Mouse (Mus musculus) c-Kit-positive CD71-negative TER-119-negative erythroid progenitor cells, embryonic 14.5 days (primary cell): ENCODE measurements around the gene S1pr4.

Experiments
- DNase-seq: peaks from one replicate; pipeline ENCODE4 v3.0.0-alpha.2; 2013; ENCODE audit warnings: low read depth

The S1pr4 gene

GRCm38 (mm10) chr10:81464405-81465264, 35.3 kb downstream of the S1pr4 start:
- DNase-seq, result peak; percentile 67

- no peak for DNase-seq
Measured at GRCm38 (mm10) chr10:81463531-81463930, 36.4 kb downstream of the S1pr4 start.

GRCm38 (mm10) chr10:81462917-81463316, 37.0 kb downstream of the S1pr4 start:
- no peak for DNase-seq

- no peak for DNase-seq
Measured at GRCm38 (mm10) chr10:81462415-81462804, 37.5 kb downstream of the S1pr4 start.

- DNase-seq, result no peak
Measured at GRCm38 (mm10) chr10:81461673-81462414, 38.1 kb downstream of the S1pr4 start.

GRCm38 (mm10) chr10:81460951-81461350, 39.0 kb downstream of the S1pr4 start:
- DNase-seq, result no peak

GRCm38 (mm10) chr10:81460471-81460870, 39.5 kb downstream of the S1pr4 start:
- DNase-seq, result no peak

- no peak for DNase-seq
Measured at GRCm38 (mm10) chr10:81459399-81459798, 40.5 kb downstream of the S1pr4 start.

GRCm38 (mm10) chr10:81458267-81458666, 41.7 kb downstream of the S1pr4 start:
- no peak for DNase-seq

- no peak for DNase-seq
Measured at GRCm38 (mm10) chr10:81457624-81458023, 42.3 kb downstream of the S1pr4 start.

GRCm38 (mm10) chr10:81456983-81457563, 42.9 kb downstream of the S1pr4 start:
- DNase-seq, result no peak

- DNase-seq, result no peak
Measured at GRCm38 (mm10) chr10:81455181-81455895, 44.6 kb downstream of the S1pr4 start, which contains the start of gene Nfic. TSS of gene Nfic (minus strand) at chr10:81455635.

- no peak for DNase-seq
Measured at GRCm38 (mm10) chr10:81454106-81454505, 45.8 kb downstream of the S1pr4 start.

GRCm38 (mm10) chr10:81452947-81453288, 47.0 kb downstream of the S1pr4 start:
- DNase-seq, result no peak

GRCm38 (mm10) chr10:81452237-81452946, 47.5 kb downstream of the S1pr4 start:
- no peak for DNase-seq

- DNase-seq, result no peak
Measured at GRCm38 (mm10) chr10:81451365-81451745, 48.6 kb downstream of the S1pr4 start.

- DNase-seq, result no peak
Measured at GRCm38 (mm10) chr10:81450641-81451364, 49.1 kb downstream of the S1pr4 start.

- DNase-seq, result peak; percentile 85
Measured at GRCm38 (mm10) chr10:81450140-81450539, 49.8 kb downstream of the S1pr4 start.
